Mouse (Mus musculus) cerebellum, adult 2 months (tissue): ENCODE results near the gene Bspry. TPM values are rescaled to one million over a fixed set of nuclear protein-coding genes. Genes with fewer than 3 reads are reported as not detected.

Experiments used
- DNase-seq, 2 experiments: peaks; one replicate each; pipeline ENCODE4 v3.0.0; 2021
- H3K27ac ChIP-seq: fragments of 200-500 bp; 2 replicates; pipeline ENCODE4 v1.5.1; 2012; ENCODE audit warnings: low read length, control low read depth, inconsistent platforms; ENCODE audit not compliant: insufficient read depth
- H3K27me3 ChIP-seq: fragments of 200-500 bp; 2 replicates; pipeline ENCODE4 v1.6.1; 2012; ENCODE audit warnings: inconsistent platforms, mild to moderate bottlenecking, low read length, moderate library complexity; ENCODE audit not compliant: control insufficient read depth, insufficient read depth
- H3K4me1 ChIP-seq: fragments of 200-500 bp; 2 replicates; pipeline ENCODE4 v1.6.1; 2011; ENCODE audit warnings: low read length; ENCODE audit not compliant: control insufficient read depth, insufficient read depth
- H3K4me3 ChIP-seq: fragments of 200-500 bp; replicated peaks from 2 replicates; pipeline ENCODE3; 2011; ENCODE audit warnings: mild to moderate bottlenecking, low read depth, low read length, control low read depth; ENCODE audit not compliant: insufficient read depth
- CTCF ChIP-seq: fragments of 200-500 bp; IDR thresholded peaks from 2 replicates; pipeline ENCODE4 v1.5.1; 2011; ENCODE audit warnings: low read depth, mild to moderate bottlenecking, control low read depth, low read length, moderate library complexity, borderline replicate concordance; ENCODE audit not compliant: insufficient read depth
- POLR2A ChIP-seq: fragments of 200-500 bp; IDR thresholded peaks from 2 replicates; pipeline ENCODE4 v1.6.1; 2011; ENCODE audit warnings: low read length, control low read depth, borderline replicate concordance; ENCODE audit not compliant: insufficient read depth
- WGBS: fragments of 180-500 bp; shearing (Covaris S2); methylation state at CpG from one replicate; pipeline ENCODE4 v1.1.7; 2018; 5-methylcytosine and 5-hydroxymethylcytosine counted together
- polyA plus RNA-seq: library from polyadenylated mRNA; depleted of rRNA; stranded (reverse); fragments of >200 nt; gene quantifications from 2 replicates; pipeline ENCODE4 v1.2.3, GENCODE M21; 2012

Gene Bspry
- polyA plus RNA-seq, 1 experiment, result 1.2 TPM

- no peaks in the 10 kb centered on the region for H3K27me3 ChIP-seq
- peaks cover 8% of the 10 kb centered on the region for H3K4me1 ChIP-seq
- H3K27ac ChIP-seq, result peak overlapping the region; percentile 84
- H3K4me3 ChIP-seq, result no peak overlapping the region
- no peak for TF ChIP-seq CTCF
- TF ChIP-seq POLR2A, result no peak
- peak; percentile 82 to 92 for DNase-seq
- WGBS, result 6% methylated on average over 4 of the region's 4 CpGs
These were observed 39.3 kb upstream of the Bspry start for GRCm38 (mm10) chr4:62440544-62440943.

- Histone ChIP-seq H3K4me1 (peaks cover 8% of the 10 kb centered on the region), H3K4me3 (no peak overlapping the region), H3K27ac (peak overlapping the region; percentile 84), H3K27me3 (no peaks in the 10 kb centered on the region)
- TF ChIP-seq POLR2A (no peak), CTCF (no peak)
- 59% methylated on average over 4 of the region's 4 CpGs for WGBS
- DNase-seq, result no peak
These were observed 38.9 kb upstream of the Bspry start for GRCm38 (mm10) chr4:62440986-62441385.

- no peak for TF ChIP-seq POLR2A
- TF ChIP-seq CTCF, result peak; percentile 39; the same call in 1 of the 2 replicates
- H3K4me1 ChIP-seq, result no peaks in the 10 kb centered on the region
- H3K27me3 ChIP-seq, result no peaks in the 10 kb centered on the region
- WGBS, result 45% methylated on average over 5 of the region's 5 CpGs
- no peak overlapping the region for H3K27ac ChIP-seq
- peak; percentile 25 to 42 for DNase-seq
- no peak overlapping the region for H3K4me3 ChIP-seq
These were observed 24.9 kb upstream of the Bspry start for GRCm38 (mm10) chr4:62454995-62455394.

DNA sequence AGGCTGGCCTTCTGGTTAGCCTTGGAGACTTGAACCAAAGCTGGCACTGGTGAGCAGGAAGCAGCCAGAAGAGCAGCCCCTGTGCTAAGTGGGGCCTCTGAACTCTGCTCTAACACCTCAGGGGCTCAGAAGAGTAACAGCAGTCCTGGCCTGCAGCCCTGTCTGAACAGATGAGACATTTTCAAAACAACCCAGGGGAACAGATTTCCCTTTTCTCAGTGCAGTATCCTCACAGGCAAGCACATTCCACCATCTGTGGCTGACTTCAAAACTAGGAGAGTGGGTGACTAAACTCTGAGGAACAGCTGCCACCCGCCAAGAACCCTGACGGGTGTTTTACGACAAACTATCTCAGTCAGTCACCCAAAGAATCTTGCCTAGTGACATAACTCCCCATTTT, 20.8 kb upstream of the Bspry start:
- Histone ChIP-seq H3K27ac (no peak overlapping the region), H3K4me1 (no peaks in the 10 kb centered on the region), H3K27me3 (no peaks in the 10 kb centered on the region), H3K4me3 (no peak overlapping the region)
- whole genome bisulfite sequencing, result 47% methylated on average over 3 of the region's 3 CpGs
- DNase-seq, result no peak
- TF ChIP-seq CTCF (no peak), POLR2A (no peak)

- no peak overlapping the region for H3K27ac ChIP-seq
- TF ChIP-seq POLR2A, result no peak
- TF ChIP-seq CTCF, result no peak
- 78% methylated on average over 8 of the region's 8 CpGs for WGBS
- no peaks in the 10 kb centered on the region for H3K4me1 ChIP-seq
- no peaks in the 10 kb centered on the region for H3K27me3 ChIP-seq
- no peak for DNase-seq
- H3K4me3 ChIP-seq, result no peak overlapping the region
These were observed 19.5 kb upstream of the Bspry start for GRCm38 (mm10) chr4:62460348-62460747.

DNA sequence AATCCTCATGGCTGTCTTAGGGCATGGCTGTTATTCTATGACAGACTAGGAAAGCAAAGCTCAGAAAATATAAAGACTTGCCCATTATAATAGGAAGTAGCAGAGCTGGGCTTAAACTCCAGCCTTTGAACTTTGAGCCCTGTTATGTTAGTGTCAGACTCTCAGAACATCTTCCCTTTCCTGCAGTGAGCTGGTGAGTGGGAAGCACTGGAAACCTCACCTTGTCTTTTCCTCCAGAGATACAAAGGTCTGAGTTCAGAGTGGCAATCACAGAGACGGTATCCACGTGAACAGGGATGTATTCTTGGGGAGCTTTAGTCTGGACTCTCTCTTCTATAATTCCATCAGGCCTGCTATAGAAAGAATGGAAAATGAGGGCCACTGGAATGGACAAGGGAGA, 16.7 kb upstream of the Bspry start:
- TF ChIP-seq POLR2A (no peak), CTCF (no peak)
- DNase-seq, result no peak
- no peaks in the 10 kb centered on the region for H3K4me1 ChIP-seq
- no peak overlapping the region for H3K4me3 ChIP-seq
- 68% methylated on average over 2 of the region's 2 CpGs for WGBS
- no peak overlapping the region for H3K27ac ChIP-seq
- no peaks in the 10 kb centered on the region for H3K27me3 ChIP-seq

- Histone ChIP-seq H3K27me3 (no peaks in the 10 kb centered on the region), H3K4me1 (no peaks in the 10 kb centered on the region), H3K27ac (no peak overlapping the region), H3K4me3 (no peak overlapping the region)
- TF ChIP-seq POLR2A, result no peak
- TF ChIP-seq CTCF, result no peak
- 94% methylated on average over 1 of the region's 1 CpGs for WGBS
- no peak for DNase-seq
These were observed 11.7 kb upstream of the Bspry start for GRCm38 (mm10) chr4:62468158-62468557.

DNA sequence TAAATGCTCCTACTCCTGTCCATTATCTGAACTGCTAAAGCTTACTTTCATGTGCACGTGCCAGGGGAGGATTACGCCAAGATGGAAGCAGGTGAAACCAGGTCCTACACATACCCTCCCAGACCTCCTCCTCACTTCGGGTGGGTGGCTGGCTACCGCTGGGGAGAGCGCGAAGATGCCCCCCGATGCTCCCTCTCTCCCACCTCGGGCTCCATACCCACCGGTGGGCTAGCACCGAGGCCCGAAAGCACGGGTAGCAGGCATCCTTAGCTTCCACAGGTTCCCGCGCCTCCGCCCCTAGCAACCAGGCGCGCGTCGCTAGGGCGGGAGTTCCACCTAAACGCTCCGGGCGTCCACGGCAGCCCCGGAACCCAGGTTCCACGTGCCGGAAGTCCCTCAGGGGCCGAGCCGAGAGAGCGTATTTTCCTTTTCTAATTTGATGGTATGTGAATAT, 9.2 kb upstream of the Bspry start, which contains the start of gene Wdr31:
Wdr31 (minus strand) TSS at position 299 of the 454 bp plus-strand sequence.
- peak; percentile 77 to 85 for DNase-seq
- Histone ChIP-seq H3K27me3 (no peaks in the 10 kb centered on the region), H3K4me1 (no peaks in the 10 kb centered on the region), H3K27ac (no peak within 1 kb of the TSS), H3K4me3 (peak within 1 kb of the TSS; percentile 84)
- TF ChIP-seq POLR2A, result peak; percentile 32; the same call in 1 of the 2 replicates
- no peak for TF ChIP-seq CTCF
- WGBS, result 2% methylated on average over 30 of the region's 30 CpGs

DNA sequence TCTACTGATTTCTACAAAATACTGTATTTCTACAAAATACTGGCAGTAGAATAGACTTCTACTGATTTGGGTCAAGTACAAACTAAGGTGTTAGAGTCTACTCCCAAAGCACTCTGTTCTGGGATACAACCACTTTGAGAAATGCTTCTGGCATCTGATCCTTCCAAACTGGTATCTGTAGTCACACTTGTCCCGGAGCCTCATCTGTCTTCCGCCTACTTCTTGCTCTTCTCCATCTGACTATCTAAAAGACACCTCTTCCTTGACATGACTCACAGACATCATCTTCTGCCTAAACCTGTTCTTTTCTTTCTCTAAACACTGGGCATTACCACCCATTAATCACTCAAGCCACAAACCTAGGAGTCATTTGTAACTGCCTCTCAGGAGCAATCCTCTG, 7.8 kb upstream of the Bspry start:
- no peak for DNase-seq
- Histone ChIP-seq H3K4me1 (no peaks in the 10 kb centered on the region), H3K27me3 (no peaks in the 10 kb centered on the region), H3K4me3 (no peak overlapping the region), H3K27ac (no peak overlapping the region)
- WGBS, result 100% methylated on average over 2 of the region's 2 CpGs
- TF ChIP-seq CTCF, result no peak
- no peak for TF ChIP-seq POLR2A
